Mouse (Mus musculus): ENCODE measurements around the gene Tspyl1. TPM values are rescaled to one million over a fixed set of nuclear protein-coding genes. Genes with fewer than 3 reads are reported as not detected.
"Not testable (repeated sequence)": the region's sequence is repeated elsewhere in the genome, so short reads cannot be mapped to it uniquely, and the experiment has no call there.

Gene Tspyl1
- 67.9 and 70.5 TPM in 2 replicates for polyA plus RNA-seq (2016; fragmentation: Nextera tagmentation; extraction: Ambion mirVana)

DNA sequence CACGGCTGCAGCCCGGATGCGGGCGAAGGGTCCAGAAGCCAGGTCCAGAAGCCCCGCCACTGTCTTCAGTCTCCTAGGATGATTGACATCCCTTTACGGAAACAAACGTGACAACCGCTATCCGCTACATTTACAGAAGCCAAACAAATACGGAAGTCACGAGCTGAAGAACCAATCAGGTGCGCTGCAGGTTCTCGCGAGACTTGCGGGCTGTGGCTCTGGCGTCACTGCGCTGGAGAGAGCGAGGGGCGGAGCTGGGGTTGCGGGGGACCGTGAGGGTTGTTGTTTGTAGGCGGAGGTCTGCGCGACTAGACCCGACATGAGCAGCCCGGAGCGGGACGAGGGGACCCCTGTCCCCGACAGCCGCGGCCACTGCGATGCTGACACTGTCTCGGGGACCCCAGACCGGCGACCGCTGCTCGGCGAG lies at the start of gene Tspyl1:
Tspyl1 (plus strand) TSS at position 229 of the 427 bp plus-strand sequence.
- Histone ChIP-seq H3K4me1 (peaks cover 14% of the 10 kb centered on the region), H3K36me3 (replicated peaks) (peaks cover 16% of the 10 kb centered on the region), H3K27me3 (replicated peaks; ENCODE audit: low read depth, poor library complexity, severe bottlenecking) (no peaks in the 10 kb centered on the region), H3K9me3 (no peaks in the 10 kb centered on the region), H3K27ac (replicated peaks) (peak within 1 kb of the TSS; percentile 93), H3K4me3 (peak within 1 kb of the TSS; percentile 98)
- peak; percentile 97 for DNase-seq (ENCODE audit: low spot score)
- WGBS: under 1% methylated on average over 38 of the region's 38 CpGs

DNA sequence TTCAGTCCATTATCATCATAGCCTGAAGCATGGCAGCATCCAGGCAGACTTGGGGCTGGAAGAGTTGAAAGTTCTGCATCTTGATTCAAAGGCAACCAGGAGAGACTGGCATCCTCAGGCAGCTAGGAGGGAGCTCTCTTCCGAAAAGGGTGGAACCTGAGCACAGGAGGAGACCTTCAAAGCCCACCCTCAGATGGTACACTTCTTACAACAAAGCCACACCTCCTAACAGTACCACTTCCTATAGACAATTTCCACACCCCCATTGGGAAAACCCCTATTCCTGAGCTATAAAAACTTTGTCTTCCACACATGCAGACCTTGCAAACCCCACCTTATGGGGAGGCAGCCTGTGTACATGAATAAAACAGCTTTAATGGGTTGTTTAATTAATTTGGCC lies 48.6 kb upstream of the Tspyl1 start:
- H3K9me3 ChIP-seq: no peaks in the 10 kb centered on the region
- H3K27ac ChIP-seq (replicated peaks): no peak overlapping the region
- H3K36me3 ChIP-seq (replicated peaks): no peaks in the 10 kb centered on the region
- 67% methylated on average over 1 of the region's 1 CpGs for WGBS
- no peak for DNase-seq (ENCODE audit: low spot score)
- peaks cover 22% of the 10 kb centered on the region for H3K4me1 ChIP-seq
- H3K4me3 ChIP-seq: no peak overlapping the region
- no peaks in the 10 kb centered on the region for H3K27me3 ChIP-seq (replicated peaks; ENCODE audit: low read depth, poor library complexity, severe bottlenecking)

DNA sequence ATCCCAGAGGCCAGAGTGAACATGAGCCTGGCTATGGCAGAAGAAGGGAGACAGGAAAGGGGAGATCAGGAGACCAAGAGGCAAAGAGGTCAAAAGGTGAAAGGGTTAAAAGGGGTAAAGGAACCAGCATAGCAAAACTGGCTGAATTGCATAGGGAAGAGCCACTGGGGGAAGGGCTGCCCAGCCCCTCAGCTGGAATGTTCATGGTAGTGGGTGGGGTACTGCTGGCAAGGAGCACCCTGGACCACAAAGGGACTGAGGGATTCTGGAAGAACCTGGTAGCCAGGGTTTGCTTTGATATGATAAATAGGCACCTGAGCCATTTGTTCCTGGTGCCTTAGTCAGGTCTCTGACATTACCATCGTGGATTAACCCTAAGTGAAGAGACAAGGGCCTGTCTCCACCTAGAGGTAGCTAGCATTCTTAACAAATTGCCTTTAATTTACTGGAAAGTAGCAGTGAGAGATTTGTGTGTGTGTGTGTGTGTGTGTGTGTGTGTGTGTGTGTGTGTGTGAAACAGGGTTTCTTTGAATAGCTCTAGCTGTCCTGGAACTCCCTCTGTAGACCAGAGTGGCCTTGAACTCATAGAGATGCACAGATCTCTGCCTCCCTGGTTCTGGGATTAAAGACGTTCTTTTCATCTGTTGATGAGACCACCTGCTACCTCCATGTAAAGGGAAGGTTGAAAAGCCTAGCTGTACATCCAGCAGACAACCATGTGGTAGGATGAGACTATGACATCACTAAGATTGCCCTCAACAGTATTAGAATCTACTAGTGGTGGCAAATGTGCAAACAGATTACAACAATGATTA lies 47.9 kb upstream of the Tspyl1 start:
- DNase-seq (ENCODE audit: low spot score): peak; percentile 11
- no peaks in the 10 kb centered on the region for H3K27me3 ChIP-seq (replicated peaks; ENCODE audit: low read depth, poor library complexity, severe bottlenecking)
- H3K9me3 ChIP-seq: no peaks in the 10 kb centered on the region
- no peaks in the 10 kb centered on the region for H3K36me3 ChIP-seq (replicated peaks)
- H3K27ac ChIP-seq (replicated peaks): no peak overlapping the region
- H3K4me3 ChIP-seq: no peak overlapping the region
- peaks cover 22% of the 10 kb centered on the region for H3K4me1 ChIP-seq
- 20% methylated on average over 2 of the region's 2 CpGs for WGBS

DNA sequence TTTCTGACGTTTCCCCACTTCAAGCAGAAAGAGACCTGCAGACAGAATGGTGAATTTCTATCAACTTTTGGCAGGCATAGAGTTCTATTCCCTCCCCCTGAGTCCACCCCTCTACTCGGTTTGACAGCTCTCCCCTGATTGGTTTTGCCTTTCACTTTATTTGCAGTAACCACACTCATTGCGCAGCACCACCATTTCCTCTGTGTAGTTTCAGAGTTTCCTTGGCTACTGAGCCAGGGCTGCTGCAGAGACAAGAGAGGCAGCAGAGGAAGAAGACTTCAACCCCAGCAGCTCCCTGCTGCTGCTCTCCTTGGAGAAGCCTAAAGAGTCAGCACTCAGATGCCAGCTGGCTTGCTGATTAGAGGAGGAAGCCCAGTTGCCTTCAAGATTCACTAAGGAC lies 46.6 kb upstream of the Tspyl1 start:
- WGBS: 41% methylated on average over 3 of the region's 3 CpGs
- no peak overlapping the region for H3K4me3 ChIP-seq
- no peak overlapping the region for H3K27ac ChIP-seq (replicated peaks)
- no peaks in the 10 kb centered on the region for H3K9me3 ChIP-seq
- no peaks in the 10 kb centered on the region for H3K36me3 ChIP-seq (replicated peaks)
- H3K27me3 ChIP-seq (replicated peaks; ENCODE audit: low read depth, poor library complexity, severe bottlenecking): no peaks in the 10 kb centered on the region
- no peak for DNase-seq (ENCODE audit: low spot score)
- H3K4me1 ChIP-seq: peaks cover 16% of the 10 kb centered on the region

DNA sequence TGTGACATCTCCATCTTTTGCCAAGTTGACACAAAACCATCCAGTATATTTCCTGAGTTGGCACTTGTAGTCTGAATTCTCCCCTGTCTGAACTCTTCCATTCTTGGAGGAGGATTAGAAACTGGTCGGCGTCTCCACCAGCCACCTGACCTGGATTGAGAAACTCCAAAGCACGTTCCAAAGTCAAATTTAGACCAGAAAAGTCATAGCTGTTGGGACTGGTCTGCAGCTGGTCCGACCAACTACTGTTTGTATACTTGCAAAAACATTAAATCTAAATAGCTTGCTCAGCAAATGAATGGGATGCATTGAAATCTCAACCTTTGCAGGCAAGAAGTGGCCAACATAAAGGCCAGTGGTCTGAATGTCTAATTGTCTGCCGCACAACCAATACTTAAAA lies 45.4 kb upstream of the Tspyl1 start:
- no peak overlapping the region for H3K27ac ChIP-seq (replicated peaks)
- no peaks in the 10 kb centered on the region for H3K9me3 ChIP-seq
- no peaks in the 10 kb centered on the region for H3K36me3 ChIP-seq (replicated peaks)
- DNase-seq (ENCODE audit: low spot score): no peak
- no peaks in the 10 kb centered on the region for H3K27me3 ChIP-seq (replicated peaks; ENCODE audit: low read depth, poor library complexity, severe bottlenecking)
- H3K4me1 ChIP-seq: peaks cover 16% of the 10 kb centered on the region
- WGBS: 88% methylated on average over 5 of the region's 5 CpGs
- no peak overlapping the region for H3K4me3 ChIP-seq

DNA sequence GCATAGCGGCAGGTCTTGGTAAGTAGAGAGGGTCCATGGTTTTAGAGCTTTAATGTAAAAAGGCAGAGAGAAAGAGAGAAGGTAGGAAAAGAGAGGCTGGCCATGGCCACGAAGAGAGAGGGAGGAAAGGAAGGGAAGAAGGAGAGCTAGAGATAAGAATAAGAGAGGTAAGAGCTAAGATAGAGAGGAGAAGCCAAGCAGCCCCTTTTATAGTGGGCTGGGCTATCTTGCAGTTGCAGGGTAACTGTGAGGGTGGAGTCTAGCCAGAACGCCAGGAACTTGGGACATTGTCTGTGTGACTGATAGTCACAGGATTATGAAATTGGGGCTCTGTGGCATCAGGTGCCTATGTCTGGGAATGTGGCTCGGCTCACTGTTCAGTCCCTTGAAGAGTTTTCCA lies 43.5 kb upstream of the Tspyl1 start:
- Histone ChIP-seq H3K4me3 (no peak overlapping the region), H3K9me3 (no peaks in the 10 kb centered on the region), H3K27me3 (replicated peaks; ENCODE audit: low read depth, poor library complexity, severe bottlenecking) (no peaks in the 10 kb centered on the region), H3K36me3 (replicated peaks) (no peaks in the 10 kb centered on the region), H3K27ac (replicated peaks) (no peak overlapping the region), H3K4me1 (peaks cover 13% of the 10 kb centered on the region)
- 72% methylated on average over 4 of the region's 4 CpGs for WGBS
- no peak for DNase-seq (ENCODE audit: low spot score)

DNA sequence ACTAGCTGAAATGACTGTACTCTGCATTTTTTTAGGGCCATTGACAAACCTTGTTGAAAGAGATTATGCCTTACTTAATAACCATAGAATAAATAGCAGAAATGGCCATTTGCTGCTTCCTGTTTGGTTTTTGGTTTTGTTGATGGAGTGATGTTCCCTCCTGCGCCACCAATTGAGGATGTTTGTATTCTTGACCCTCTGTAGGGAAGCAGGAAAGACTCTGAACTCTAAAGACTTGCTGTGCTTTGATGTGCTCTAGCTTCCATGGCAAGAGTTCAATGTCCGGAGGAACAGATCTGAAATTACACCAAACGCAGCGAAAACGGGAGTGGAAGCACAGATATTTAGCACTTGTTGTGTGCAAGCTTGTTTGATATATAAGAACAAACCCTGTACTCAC lies 37.2 kb upstream of the Tspyl1 start:
- H3K4me1 ChIP-seq: 0 out of 2 replicates have a peak, but pooled peaks cover 4% of the 10 kb centered on the region
- no peaks in the 10 kb centered on the region for H3K9me3 ChIP-seq
- no peak for DNase-seq (ENCODE audit: low spot score)
- no peak overlapping the region for H3K27ac ChIP-seq (replicated peaks)
- H3K36me3 ChIP-seq (replicated peaks): no peaks in the 10 kb centered on the region
- WGBS: 83% methylated on average over 5 of the region's 5 CpGs
- H3K27me3 ChIP-seq (replicated peaks; ENCODE audit: low read depth, poor library complexity, severe bottlenecking): no peaks in the 10 kb centered on the region
- H3K4me3 ChIP-seq: no peak overlapping the region

DNA sequence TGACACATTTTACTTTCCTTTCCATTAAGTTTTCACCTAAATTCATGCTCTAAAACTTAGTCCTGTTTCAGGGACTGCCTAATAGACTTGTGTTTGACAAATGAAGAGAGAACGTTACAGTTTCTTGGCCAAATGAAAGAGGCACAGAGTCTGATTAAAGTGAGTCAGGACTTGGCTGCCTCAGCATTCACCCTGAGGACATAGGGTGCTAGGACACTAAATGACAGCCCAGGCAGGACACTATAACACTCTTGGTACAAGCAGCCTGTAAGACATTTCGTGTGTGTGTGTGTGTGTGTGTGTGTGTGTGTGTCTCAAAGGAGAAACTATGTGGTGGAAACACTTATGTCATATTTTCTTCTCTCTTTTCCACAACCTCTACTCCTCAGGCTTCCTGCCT lies 35.9 kb upstream of the Tspyl1 start:
- DNase-seq (ENCODE audit: low spot score): no peak
- no peak overlapping the region for H3K4me3 ChIP-seq

DNA sequence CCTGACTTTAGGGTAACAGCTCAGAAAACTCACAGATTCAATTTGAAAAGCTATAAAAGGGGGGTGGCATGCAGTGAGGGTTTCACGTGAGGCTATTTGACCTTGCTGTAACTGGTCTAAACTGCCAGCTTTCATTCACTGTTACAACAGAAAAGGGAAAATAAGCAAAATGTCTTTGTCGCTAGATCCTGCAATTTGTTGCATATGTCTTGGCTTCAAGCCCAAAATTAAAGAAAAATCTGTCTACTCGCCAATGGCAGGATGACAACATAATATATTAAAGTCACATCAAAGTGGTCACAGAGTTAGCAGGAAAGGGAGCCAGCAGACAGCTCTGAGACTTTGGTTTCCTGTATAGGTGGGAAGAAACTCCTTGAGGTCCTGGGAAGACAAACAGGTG lies 34.2 kb upstream of the Tspyl1 start:
- Histone ChIP-seq H3K9me3 (no peaks in the 10 kb centered on the region), H3K4me3 (no peak overlapping the region), H3K36me3 (replicated peaks) (no peaks in the 10 kb centered on the region), H3K27me3 (replicated peaks; ENCODE audit: low read depth, poor library complexity, severe bottlenecking) (no peaks in the 10 kb centered on the region), H3K4me1 (0 out of 2 replicates have a peak, but pooled peaks cover 4% of the 10 kb centered on the region), H3K27ac (replicated peaks) (no peak overlapping the region)
- no peak for DNase-seq (ENCODE audit: low spot score)
- WGBS: 66% methylated on average over 3 of the region's 3 CpGs

More for the DNA sequence above, 35.9 kb upstream of the Tspyl1 start:
- H3K27me3 ChIP-seq (replicated peaks; ENCODE audit: low read depth, poor library complexity, severe bottlenecking): no peaks in the 10 kb centered on the region
- 77% methylated on average over 2 of the region's 2 CpGs for WGBS
- no peak overlapping the region for H3K27ac ChIP-seq (replicated peaks)
- H3K4me1 ChIP-seq: 0 out of 2 replicates have a peak, but pooled peaks cover 4% of the 10 kb centered on the region
- no peaks in the 10 kb centered on the region for H3K9me3 ChIP-seq
- no peaks in the 10 kb centered on the region for H3K36me3 ChIP-seq (replicated peaks)

DNA sequence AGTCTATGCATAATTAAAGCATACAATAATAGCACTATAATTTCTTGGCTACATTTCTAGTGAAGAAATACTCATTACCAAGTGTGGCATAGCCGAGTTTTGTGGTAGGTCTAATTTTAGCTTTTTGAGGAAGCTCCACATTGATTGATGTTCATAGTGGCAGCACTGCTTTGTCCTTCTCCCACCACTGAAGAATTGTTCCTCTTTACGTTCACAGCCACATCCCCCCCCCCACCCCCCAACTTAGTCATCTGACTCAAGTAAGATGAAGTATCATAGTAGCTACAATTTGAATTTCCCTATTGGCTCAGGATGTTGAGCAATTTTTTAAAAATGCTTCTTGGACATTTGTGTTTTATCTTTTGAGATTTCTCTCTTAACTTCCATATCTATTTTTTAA lies 32.4 kb upstream of the Tspyl1 start:
- H3K4me1 ChIP-seq: 0 out of 2 replicates have a peak, but pooled peaks cover 4% of the 10 kb centered on the region
- H3K4me3 ChIP-seq: no peak overlapping the region
- H3K36me3 ChIP-seq (replicated peaks): no peaks in the 10 kb centered on the region
- no peaks in the 10 kb centered on the region for H3K9me3 ChIP-seq
- no peaks in the 10 kb centered on the region for H3K27me3 ChIP-seq (replicated peaks; ENCODE audit: low read depth, poor library complexity, severe bottlenecking)
- H3K27ac ChIP-seq (replicated peaks): no peak overlapping the region
- 73% methylated on average over 2 of the region's 2 CpGs for WGBS
- no peak for DNase-seq (ENCODE audit: low spot score)

DNA sequence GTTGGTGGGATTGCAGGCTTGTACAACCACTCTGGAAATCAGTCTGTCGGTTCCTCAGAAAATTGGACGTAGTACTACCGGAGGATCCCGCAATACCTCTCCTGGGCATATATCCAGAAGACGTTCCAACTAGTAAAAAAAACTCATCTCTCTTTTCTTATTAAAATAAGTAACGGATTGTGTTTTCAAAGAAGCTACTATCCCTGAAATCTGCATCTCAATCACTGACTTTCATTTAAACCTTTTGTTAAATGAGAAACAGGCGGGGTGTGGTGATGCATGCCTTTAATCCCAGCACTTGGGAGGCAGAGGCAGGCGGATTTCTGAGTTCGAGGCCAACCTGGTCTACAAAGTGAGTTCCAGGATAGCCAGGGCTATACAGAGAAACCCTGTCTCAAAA lies 29.2 kb upstream of the Tspyl1 start:
- not testable (repeated sequence) for H3K4me3 ChIP-seq; H3K27ac ChIP-seq (replicated peaks); DNase-seq (ENCODE audit: low spot score); H3K9me3 ChIP-seq; H3K4me1 ChIP-seq; H3K36me3 ChIP-seq (replicated peaks); H3K27me3 ChIP-seq (replicated peaks; ENCODE audit: low read depth, poor library complexity, severe bottlenecking)
- WGBS: 94% methylated on average over 9 of the region's 9 CpGs

DNA sequence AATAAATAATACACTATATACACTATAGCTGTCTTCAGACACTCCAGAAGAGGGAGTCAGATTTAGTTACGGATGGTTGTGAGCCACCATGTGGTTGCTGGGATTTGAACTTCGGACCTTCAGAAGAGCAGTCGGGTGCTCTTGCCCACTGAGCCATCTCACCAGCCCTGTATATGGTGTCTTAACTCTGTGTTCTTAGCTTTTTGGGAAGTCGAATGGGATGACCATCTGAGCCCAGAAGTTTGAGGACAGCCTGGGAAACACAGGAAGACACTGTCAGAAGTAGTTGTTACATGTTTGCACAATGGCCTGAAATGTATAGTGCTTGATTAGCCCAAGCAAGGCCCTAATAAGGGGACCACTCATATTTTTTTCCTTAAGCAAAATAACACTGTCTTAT lies 16.9 kb upstream of the Tspyl1 start:
- Histone ChIP-seq H3K4me1 (no peaks in the 10 kb centered on the region), H3K9me3 (no peaks in the 10 kb centered on the region), H3K27me3 (replicated peaks; ENCODE audit: low read depth, poor library complexity, severe bottlenecking) (no peaks in the 10 kb centered on the region), H3K36me3 (replicated peaks) (no peaks in the 10 kb centered on the region), H3K27ac (replicated peaks) (no peak overlapping the region), H3K4me3 (no peak overlapping the region)
- WGBS: 91% methylated on average over 4 of the region's 4 CpGs
- no peak for DNase-seq (ENCODE audit: low spot score)

DNA sequence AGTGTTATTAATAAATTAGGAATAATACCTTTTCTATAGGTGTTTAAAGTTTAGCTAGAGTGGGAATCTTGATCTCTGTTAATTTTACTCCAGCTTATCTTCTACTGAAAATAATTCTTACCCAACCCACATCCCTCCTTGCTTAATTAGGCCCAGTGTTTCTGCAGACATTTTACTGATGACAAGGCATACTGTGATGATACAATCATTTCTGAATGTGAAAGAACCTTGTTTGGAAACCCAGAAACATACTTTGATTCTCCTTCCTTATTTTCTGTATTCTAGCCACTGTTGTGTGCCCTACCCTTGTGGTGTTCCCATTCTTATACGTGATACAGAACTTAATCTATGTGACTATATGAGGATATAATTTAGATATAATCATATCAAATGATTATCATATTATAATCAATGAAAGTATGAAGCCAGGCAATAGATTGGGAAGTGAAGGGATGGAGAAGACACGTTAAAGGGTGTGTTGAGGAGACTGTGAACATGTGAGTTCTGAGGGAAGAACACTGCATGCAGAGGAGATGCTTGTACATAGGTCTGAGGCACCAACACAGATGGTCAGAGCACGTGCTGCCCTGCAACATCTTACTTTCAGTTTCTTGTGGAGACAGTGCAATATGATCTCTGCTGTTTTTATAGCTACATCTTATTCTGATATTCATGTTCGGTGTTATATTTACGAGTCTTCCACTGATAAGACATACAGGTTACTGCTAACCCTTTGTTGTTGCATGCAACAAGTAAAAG lies 14.5 kb upstream of the Tspyl1 start:
- Histone ChIP-seq H3K27me3 (replicated peaks; ENCODE audit: low read depth, poor library complexity, severe bottlenecking) (no peaks in the 10 kb centered on the region), H3K9me3 (no peaks in the 10 kb centered on the region), H3K4me1 (no peaks in the 10 kb centered on the region), H3K36me3 (replicated peaks) (no peaks in the 10 kb centered on the region), H3K4me3 (no peak overlapping the region), H3K27ac (replicated peaks) (no peak overlapping the region)
- 76% methylated on average over 5 of the region's 5 CpGs for WGBS
- DNase-seq (ENCODE audit: low spot score): no peak

All from embryonic facial prominence, embryonic 10.5 days (tissue).